Mouse (Mus musculus) CD4-positive helper T cell, adult 2 months (primary cell): ENCODE data around the gene Hebp2.
A peak's percentile ranks its signal among the peaks of the same experiment; 100 is the strongest.
"Not testable (repeated sequence)": the region's sequence is repeated elsewhere in the genome, so short reads cannot be mapped to it uniquely, and the experiment has no call there.

ENCODE experiments used
- DNase-seq: peaks from one replicate; pipeline ENCODE4 v3.0.0-alpha.2; 2012; ENCODE audit warnings: low read depth, missing footprints, low spot score

Hebp2 gene

DNA sequence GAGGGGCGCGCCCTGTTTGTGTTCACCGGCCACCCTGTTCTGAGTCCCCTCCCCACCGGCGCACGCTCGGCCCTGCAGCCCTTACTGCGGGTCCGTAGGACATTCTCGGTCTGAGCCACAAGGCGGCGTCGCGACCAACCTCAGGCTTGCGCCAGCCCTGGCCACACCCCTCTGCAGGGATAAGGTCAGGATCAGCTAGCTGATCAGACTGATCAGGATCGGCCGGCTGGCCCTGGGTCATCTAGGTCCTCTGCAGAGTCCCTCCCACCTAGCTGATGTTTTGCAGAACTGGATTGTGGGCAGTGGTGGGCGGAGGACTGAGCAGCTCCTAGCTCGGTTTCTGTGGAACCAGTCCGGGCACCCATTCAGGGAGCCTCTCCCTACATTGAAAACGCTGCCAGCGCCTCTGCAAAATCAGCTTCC is at the start of gene Hebp2:
TSS of gene Hebp2 (minus strand) at position 264 of the 423 bp plus-strand sequence.
- no peak for DNase-seq

DNA sequence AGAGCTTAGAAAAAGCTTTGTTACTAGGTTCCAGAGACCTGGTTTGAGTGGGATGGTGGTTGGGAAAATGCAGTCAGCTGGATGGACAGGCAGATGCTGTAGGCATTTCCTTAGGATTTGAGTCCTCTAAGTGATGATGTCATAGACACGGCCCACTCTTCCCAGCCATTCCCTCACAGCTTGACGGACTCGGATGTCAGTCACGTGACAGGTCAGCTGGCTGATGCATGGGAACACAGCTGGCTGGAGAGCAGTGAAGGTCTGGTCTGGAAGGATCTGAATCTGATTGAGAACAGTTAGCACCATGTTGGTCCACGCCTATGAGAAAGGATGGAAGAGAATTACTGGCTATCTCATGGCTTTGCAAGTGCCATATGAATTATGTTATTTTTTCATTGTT is 43.6 kb upstream of the Hebp2 start:
- DNase-seq, result no peak

DNA sequence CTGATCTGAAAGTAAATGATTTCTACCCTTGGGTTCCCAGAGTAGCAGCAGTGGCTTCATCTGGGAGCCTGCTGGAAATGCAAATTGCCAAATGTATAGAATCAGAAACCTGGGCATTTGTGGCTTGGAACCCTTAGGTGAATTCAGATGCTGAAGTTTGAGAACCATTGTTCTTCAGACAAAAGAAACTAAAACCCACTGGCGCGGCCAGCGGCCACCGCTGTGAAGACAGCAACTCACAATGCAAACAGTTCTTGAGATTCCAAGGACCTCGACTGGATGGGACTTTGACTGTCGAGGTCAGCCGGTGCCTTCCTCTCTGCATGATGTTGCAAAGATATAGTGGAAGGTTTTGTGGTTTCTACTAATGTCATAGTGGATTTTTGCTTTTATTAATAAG is 38.3 kb upstream of the Hebp2 start:
- no peak for DNase-seq

DNA sequence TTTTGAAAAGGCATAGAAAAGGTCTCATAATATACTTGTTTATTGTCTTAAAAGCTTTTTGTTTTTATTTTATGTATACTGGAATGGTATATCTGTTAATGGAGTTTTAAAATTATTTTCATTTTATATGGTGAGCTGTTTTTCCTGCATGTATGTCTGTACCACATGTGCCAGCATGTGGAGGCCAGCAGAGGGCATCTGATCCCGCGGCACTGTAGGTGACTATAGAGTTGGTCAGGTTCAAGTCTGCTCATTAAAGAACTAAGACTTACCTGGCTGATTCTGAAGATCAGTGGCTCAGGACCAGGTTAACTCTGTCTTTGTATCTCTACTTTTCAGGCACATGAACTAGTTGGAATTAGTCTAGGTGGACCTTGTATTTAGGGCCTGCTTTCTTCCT is 26.7 kb upstream of the Hebp2 start:
- DNase-seq, result peak; percentile 10

DNA sequence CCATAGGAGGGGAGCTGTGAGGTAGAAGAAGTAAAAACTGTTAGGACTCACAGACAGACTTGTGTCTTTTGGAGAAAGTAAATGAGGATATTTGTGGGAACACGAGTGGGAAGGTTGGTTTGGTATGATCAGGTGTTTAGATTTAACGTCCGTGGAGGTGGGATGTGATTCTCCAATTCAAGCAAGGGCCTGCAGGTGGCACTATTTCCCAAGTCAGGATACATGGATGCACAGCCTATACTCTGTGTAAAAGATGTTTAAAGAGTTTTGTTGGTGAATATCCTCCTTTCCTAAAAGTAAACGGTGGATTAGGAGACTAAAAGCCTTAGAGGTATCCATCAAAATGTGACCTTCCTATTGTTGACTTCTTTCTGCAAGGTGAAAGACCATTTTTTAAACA is 17.1 kb upstream of the Hebp2 start:
- DNase-seq, result peak; percentile 27

DNA sequence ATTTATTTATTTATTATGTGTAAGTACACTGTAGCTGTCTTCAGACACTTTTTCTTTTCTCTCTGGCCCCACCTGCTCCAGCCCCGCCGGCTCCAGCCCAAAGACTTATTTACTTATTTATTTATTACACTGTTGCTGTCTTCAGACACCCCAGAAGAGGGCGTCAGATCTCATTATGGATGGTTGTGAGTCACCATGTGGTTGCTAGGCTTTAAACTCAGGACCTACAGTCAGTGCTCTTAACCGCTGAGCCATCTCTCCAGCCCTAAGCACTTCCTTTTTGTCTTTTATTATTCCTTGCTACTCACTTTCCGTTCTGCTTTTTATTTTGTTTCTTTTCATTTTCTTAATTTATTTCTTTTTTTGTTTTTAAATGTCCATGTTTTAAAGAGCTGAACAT is 15.6 kb upstream of the Hebp2 start:
- DNase-seq, result no peak

DNA sequence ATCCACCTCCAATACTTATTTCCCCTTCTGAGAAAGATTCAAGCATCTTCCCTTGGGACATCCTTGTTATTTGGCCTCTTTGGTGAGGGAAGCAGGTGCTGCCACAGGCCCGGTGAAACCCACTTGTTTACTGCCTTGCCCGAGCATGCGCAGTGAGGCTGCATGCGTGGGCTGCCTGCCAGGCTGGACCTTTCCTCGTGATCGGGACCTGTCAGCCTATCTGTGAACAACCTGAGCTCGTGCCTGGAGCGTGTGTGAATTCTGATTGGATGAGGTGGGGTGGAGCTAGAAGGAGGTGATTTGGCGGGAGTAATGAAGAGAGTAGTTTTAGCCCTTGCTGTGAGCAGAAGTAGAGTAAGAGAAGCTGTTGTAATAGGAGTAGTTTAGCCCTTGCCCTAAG is 13.2 kb upstream of the Hebp2 start:
- DNase-seq, result not testable (repeated sequence)

DNA sequence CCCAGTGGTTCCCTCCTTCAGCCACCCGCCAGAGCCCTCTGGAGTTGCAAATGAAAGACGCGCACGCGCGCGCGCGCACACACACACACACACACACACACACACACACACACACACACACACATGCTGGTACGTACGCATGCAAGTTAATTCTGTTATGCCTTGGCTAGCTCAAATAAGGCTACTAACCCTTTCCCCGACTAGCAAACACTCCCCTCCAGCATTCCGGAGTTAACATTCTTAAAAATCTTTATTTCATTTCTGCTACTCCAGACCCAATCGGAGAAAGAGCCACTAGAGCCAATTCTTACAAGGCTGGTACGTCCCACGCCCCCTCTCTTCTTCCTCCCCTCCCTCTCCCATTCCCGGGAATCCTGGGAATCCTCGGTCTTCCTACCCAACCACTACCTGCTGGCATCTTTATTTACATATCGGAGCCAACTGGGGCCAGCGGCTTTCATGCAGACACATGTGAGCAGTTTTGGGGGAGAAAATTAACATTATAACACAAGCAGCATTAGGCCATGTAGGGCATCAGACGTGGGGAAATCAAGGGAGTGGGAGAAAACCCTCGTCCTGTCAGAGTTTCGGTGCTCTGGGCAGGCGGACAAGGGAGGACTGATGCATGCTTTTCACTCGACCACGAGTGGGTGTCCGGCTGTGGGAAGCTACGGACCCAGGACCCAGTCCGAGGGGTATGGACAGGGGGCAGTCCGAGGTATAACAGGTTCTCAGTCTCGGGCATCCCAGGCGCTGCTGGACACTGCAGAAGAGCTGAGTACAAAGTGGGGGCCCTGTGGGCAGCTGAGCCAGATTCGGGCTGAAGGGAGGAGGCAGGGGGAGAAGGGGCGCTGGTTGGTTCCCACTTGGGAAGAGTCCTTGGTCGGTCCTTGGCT is 3.7 kb upstream of the Hebp2 start:
- no peak for DNase-seq

DNA sequence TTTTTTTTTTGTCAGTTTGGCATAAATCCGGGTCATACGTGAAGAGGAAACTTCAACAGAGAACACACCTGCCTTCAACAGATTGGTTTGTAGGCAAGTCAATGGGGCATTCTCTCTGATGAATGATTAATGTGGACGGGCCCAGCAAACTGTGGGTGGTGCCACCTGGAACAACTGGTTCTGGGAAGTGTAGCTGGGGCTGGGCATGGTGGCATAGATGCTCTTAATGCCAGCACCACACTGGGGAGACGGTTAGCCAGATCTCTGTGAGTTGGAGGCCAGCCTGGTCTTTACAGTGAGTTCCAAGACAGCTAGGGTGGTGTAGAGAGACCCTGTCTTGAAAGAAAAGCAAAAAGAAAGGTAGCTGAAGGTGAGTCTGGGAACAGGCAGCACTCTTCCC is 1.5 kb upstream of the Hebp2 start:
- DNase-seq, result no peak

DNA sequence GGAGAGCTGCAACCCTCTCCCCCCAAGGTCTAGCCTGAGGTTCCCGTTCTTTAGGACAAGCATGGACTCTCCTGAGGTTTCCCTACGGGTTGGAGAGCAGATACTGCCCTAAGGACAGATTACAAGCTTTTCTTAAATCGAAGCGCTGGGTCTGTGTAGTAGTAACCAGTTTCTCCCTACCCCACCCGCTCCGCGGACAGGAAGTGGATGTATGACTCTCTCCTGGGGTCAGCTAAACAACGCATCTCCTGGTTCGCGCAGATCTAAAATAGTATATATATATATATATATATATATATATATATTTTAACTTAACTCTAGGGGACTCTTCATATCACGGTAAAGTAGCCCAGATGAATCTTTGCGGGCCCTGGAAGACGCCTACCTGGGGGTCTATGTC is 567 bp downstream of the Hebp2 start:
- no peak for DNase-seq

DNA sequence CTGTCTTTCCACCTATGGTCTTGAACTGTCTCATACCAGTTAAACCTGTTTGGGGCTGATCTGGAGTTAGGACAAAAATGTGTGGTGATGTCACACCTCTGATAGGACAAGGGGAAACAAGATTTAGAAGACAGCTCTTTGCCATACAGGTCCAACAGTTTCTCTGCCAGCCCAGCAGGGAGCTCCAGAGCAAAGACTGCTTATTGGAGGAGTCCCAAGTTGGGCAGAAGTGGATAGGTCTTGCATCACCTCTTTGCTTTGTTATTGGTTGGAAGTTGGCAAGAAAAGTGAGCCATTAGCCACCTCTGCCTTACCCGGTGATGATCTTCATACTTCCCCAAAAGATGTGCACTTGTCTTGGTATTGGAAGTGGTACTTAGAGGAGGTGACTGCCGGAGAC is 9.0 kb downstream of the Hebp2 start:
- DNase-seq, result no peak

DNA sequence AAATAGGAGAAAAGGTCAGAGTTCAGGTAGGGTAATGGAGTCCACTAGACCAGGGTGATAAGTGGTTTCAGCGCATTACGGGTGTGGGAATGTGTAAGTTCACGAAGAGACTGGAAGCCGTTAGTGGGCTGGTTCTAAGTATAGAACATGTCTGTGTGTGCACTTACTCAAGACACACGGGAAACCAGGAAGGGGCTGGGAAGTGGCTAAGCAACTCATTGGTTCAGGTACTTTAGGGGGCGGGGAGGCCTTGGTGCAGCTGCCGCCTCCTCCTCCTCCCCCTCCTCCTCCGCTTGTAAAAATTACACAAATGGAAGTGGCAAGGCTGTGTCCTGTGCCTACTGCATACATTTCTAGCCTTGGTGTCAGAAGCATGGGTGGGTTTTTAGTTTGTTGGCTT is 13.6 kb downstream of the Hebp2 start:
- DNase-seq, result no peak

DNA sequence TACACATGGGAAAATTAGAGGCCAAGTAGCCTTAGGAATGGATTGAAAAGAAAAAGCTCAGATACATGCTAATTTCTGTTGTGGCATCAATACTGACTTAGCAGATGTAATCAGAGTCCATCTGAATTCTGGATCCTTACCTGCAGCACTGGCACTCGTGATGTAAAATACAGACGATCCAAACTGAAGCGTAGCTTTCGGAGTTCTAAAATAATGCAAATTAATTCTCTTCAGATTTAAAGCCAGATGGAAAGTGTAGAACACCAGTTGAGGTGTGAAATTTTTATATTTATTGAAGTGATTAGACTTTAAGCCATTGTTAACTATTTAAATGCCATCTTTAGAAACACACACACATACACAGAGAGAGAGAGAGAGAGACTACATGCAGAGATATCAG is 15.7 kb downstream of the Hebp2 start:
- no peak for DNase-seq

DNA sequence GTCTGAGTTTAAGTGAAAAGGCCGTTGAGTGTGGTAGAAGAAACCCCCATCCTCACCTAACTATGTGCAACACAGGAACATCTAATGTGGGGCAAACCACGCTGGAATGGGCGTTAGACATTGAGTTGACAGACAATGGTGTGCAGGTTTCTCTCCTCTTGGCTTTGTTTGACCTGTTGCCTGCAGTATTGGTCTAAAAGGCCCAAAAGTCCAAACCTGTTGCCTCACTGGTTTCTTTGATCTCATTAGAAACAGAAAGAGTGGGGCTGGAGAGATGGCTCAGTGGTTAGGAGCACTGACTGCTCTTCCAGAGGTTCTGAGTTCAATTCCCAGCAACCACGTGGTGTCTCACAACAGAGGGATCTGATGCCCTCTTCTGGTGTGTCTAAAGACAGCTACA is 16.7 kb downstream of the Hebp2 start:
- DNase-seq, result no peak

DNA sequence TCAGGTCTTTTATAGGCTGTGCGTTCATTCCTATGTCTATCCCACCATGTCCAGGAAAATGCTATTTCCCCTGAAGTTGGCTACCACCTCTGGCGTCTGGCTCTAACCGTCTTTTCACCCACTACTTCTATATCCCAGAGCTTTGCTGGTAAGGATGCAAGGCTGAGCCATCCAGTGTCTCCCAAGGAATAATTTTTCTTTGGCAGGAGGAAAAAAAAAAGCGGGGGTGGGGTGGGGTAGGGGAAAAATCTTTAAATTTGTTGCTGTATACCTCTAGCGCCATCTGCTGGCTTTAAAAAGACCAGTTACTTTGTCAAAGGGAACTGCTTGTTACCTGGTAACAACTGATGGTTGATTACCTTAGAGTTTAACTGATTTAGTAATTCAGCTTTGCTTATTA is 17.4 kb downstream of the Hebp2 start:
- peak; percentile 33 for DNase-seq

DNA sequence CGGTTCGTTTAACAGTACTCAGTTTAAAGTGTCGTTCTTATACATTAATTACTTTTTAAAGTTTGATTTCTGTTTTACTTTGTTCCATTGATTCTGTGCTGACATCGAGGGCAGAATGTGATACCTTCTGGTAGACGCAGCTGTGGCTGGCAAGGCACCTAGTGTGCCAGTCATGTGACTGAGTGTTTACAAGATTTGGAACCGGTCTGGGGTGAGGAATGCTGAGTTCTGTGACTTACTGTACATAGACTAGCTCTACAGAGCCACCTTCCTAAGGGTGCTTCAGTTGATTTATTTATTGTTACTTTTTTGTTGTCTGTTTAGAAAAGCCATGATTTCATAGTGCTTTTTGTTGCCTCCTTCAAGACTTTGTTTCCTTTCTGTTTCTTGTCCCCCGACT is 18.1 kb downstream of the Hebp2 start:
- DNase-seq, result peak; percentile 41

DNA sequence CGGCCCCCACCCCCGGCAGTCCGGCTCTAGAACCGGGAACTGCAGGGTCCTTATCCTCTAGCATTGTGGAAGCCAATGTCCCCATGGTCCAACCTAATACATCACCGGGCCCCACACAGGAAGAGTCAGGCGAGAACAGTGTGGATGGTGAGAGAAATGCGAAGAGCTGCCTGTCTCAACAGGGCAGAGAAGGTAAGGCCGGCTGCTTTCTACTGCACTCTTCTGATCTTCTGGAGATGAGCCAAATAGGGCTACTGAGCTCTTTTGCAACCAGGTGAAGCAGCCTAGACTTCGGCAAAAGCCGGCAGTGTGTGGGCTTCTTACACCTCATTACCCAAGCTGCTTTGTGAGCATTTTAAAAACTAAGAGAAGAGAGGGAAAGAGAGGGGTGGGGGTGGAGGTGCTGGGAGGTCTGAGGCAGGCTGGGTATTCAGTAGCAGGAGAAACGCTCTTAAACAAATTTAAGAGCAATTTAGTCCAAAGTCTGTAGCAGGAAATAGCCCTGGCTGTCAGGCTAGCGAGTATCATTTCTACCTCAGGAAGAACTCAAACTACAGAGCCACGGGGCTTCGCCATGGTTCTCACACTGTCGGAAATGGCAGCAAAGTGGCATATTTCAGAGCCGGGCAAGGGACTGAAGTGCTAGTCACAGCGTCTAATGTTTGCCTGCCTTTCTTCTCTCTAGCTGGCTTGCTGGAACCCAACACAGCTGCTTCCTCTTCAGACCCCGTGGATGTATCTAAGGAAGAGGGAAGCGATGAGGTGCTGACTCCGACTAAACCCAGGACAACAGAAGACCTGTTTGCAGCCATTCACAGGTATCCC is 18.8 kb downstream of the Hebp2 start:
- peak; percentile 37 for DNase-seq

DNA sequence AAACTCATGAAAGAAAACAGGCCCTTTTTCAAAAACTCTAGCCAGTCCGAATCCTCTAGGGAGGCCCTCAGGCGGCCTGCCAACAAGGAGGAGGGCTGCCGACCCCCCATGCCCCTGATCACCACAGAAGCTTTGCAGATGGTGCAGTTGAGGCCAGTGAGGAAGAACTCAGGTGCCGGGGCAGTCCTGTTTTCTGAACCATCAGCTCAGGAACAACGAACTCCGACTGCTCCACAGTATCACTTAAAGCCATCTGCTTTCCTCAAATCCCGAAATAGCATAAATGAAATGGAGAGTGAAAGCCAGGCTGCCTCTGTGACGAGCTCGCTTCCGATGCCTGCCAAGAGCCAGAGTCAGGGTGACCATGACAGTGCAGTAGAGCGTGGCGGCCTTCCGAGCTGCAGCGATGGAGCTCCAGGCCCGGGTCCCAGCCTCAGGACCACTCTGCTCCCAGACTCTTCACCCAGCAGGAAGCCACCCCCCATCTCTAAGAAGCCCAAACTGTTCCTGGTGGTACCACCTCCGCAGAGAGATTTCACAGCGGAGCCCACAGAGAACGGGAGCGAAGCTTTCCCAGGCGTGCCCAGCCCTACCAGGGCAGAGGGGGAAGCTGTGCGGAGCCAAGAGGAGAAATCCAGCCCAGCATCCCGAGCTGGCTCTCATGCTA is 19.6 kb downstream of the Hebp2 start:
- no peak for DNase-seq

DNA sequence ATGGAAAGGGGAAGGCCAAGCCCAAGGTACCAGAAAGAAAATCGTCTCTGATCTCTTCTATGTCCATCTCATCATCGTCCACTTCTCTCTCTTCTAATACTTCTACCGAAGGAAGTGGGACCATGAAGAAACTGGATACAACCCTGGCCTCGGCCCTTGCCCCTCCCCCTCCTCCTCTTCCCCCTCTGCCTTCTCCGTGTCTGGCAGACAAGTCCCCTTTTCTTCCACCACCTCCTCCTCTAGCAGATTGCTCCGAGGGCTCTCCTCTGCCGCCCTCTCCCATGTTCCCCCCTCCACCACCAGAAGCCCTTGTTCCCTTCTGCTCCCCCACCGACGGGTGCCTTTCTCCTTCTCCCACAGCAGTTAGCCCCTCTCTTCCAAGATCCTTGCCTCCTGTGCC is 20.1 kb downstream of the Hebp2 start:
- no peak for DNase-seq

DNA sequence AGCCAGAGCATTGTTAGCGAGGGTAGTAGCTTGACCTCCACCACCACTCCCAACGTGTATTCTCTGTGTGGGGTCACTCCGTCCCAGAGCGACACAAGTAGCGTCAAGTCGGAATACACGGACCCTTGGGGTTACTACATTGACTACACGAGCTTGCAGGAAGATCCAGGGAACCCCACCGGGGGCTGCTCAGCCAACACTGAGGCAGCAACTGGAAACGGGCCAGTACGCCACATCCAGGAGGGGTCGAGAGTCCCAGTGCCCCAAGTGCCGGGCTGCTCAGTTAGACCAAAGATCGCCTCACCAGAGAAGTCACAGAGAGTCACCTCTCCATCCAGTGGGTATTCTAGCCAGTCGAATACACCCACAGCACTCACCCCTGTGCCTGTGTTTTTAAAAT is 20.6 kb downstream of the Hebp2 start:
- DNase-seq, result no peak

DNA sequence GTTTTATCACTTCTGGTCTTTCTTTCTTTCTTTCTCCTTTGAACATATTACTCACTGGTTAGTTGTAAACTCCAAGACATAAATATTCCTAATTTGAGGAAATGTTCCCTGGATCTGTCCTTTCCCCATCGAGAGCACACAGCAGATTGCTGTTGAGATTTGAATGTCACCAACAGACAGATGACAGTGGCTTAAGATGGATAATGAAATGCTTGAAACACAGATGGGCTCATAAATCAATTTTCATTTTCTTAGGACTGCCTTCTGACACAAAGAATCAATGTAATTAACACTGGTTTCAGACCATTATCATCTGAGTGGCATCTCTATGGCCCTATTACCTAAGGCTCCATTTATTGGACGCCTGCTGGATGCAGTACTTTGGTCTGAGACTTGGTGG is 23.3 kb downstream of the Hebp2 start:
- no peak for DNase-seq

DNA sequence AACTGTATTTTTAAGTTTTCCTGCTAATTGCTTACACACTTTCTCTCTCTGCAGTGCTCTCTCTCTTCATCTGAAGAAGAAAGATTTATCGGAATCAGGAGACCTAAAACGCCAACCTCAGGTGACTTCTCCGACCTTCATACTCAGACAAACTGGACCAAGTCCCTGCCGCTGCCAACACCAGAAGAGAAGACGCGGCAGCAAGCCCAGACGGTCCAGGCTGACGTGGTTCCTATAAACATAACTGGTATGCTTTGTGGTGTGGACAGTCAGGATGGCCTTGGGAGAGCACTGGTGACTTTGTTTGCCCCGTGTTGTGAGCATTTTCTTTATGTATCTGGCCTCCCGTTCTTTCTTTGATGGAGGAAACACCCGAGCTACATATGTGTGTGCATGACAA is 34.4 kb downstream of the Hebp2 start:
- DNase-seq, result no peak
